Mouse (Mus musculus): ENCODE measurements around the gene Abhd16b. TPM values are rescaled to one million over a fixed set of nuclear protein-coding genes. Genes with fewer than 3 reads are reported as not detected.
A peak's percentile ranks its signal among the peaks of the same experiment; 100 is the strongest.

Gene Abhd16b
- polyA plus RNA-seq, 1 experiment from 2014 or later, result 0.15 TPM

DNA sequence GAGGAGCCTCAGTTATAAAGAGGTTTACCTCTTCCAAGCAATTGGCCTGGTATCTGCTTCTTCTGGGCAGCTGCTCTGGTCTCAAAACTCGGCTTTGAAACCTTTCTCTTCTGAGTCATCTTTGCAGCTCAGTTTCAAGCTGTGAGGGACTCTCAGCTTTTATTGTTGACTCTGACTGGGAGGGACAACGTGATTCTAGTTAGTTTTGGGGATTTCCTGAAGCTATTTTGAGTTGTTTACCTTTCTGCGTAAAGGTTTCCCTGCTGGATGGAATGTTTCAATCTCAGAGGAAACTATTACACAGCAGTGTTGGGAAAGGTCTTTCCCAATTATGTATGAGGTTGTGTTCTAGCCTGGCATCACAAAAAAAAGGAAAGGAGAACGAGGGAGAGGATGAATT lies 5.6 kb downstream of the Abhd16b start:
- DNase-seq (ENCODE audit: low spot score) (no peak), ATAC-seq (ENCODE audit: low FRiP score, low TSS enrichment) (no peak)
- Histone ChIP-seq H3K9me3 (ENCODE audit: control insufficient read depth, low read length) (no peaks in the 10 kb centered on the region), H3K4me3 (ENCODE audit: low read depth, low read length) (no peak overlapping the region), H3K9ac (ENCODE audit: low read length) (no peak overlapping the region), H3K27me3 (ENCODE audit: control insufficient read depth, insufficient read depth, low read length) (no peaks in the 10 kb centered on the region), H3K36me3 (ENCODE audit: control insufficient read depth, insufficient read depth, low read length) (peaks cover 17% of the 10 kb centered on the region; the same call in 1 of the 2 replicates), H3K4me1 (replicated peaks; ENCODE audit: control insufficient read depth, insufficient read depth) (no peaks in the 10 kb centered on the region), H3K27ac (replicated peaks) (no peak overlapping the region), H3K4me2 (replicated peaks; ENCODE audit: low read depth) (no peak overlapping the region)
- 54% methylated on average over 4 of the region's 4 CpGs for WGBS
- TF ChIP-seq CTCF (IDR thresholded peaks at IDR 0.05; ENCODE audit: low read depth), result no peak
- TF ChIP-seq EP300 (optimal IDR thresholded peaks at IDR 0.05), result no peak

DNA sequence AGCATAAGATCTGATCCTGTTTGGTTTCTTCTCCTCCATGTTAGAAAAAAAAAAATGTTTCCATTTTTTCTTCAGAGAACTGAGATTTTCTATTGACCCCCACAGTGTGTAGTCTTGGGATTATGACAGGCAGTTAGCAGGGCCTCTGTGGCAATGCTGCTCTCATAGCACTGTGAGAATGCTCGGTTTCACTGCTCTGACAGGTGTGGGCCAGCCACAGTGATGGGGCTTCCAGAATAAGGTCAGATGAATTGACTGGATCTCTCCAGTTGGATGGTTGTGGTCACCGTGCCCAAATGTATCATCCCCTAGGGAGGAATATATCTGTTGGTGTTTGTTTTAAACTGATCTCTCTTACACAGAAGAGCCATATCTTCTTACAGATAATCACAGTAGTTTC lies 16.2 kb downstream of the Abhd16b start:
- Histone ChIP-seq H3K4me1 (replicated peaks; ENCODE audit: control insufficient read depth, insufficient read depth) (no peaks in the 10 kb centered on the region), H3K27ac (replicated peaks) (no peak overlapping the region), H3K36me3 (ENCODE audit: control insufficient read depth, insufficient read depth, low read length) (peaks cover 16% of the 10 kb centered on the region), H3K4me3 (ENCODE audit: low read depth, low read length) (no peak overlapping the region), H3K9me3 (ENCODE audit: control insufficient read depth, low read length) (no peaks in the 10 kb centered on the region), H3K9ac (ENCODE audit: low read length) (no peak overlapping the region), H3K27me3 (ENCODE audit: control insufficient read depth, insufficient read depth, low read length) (no peaks in the 10 kb centered on the region), H3K4me2 (replicated peaks; ENCODE audit: low read depth) (no peak overlapping the region)
- TF ChIP-seq EP300 (optimal IDR thresholded peaks at IDR 0.05) (no peak), CTCF (IDR thresholded peaks at IDR 0.05; ENCODE audit: low read depth) (no peak)
- 89% methylated on average over 2 of the region's 2 CpGs for WGBS
- ATAC-seq (ENCODE audit: low FRiP score, low TSS enrichment) (no peak), DNase-seq (ENCODE audit: low spot score) (no peak)

DNA sequence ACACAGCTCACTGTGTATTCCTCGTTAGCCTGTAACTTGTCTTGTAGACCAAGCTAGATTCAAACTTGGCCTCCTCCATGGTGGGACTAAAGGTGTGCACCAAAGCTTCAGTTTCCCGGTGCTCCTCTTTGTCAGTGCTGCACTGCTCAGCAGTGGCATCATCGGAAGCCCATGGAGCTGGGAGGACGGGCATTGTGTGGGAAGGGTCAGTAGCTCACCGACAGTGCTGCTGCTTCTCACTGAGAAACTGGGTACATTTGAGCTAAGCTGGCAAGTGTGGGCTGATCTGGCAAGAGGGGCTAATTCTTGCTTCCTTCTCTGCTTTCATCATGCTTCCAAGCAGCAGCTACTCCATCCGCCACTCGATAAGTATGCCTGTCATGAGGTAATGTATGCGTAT lies 18.2 kb downstream of the Abhd16b start:
- Histone ChIP-seq H3K27ac (replicated peaks) (no peak overlapping the region), H3K4me1 (replicated peaks; ENCODE audit: control insufficient read depth, insufficient read depth) (no peaks in the 10 kb centered on the region), H3K4me3 (ENCODE audit: low read depth, low read length) (no peak overlapping the region), H3K36me3 (ENCODE audit: control insufficient read depth, insufficient read depth, low read length) (peaks cover 24% of the 10 kb centered on the region), H3K9ac (ENCODE audit: low read length) (no peak overlapping the region), H3K27me3 (ENCODE audit: control insufficient read depth, insufficient read depth, low read length) (no peaks in the 10 kb centered on the region), H3K9me3 (ENCODE audit: control insufficient read depth, low read length) (no peaks in the 10 kb centered on the region), H3K4me2 (replicated peaks; ENCODE audit: low read depth) (no peak overlapping the region)
- ATAC-seq (ENCODE audit: low FRiP score, low TSS enrichment), result no peak
- DNase-seq (ENCODE audit: low spot score), result no peak
- no peak for TF ChIP-seq CTCF (IDR thresholded peaks at IDR 0.05; ENCODE audit: low read depth)
- TF ChIP-seq EP300 (optimal IDR thresholded peaks at IDR 0.05), result no peak
- 94% methylated on average over 8 of the region's 8 CpGs for WGBS

DNA sequence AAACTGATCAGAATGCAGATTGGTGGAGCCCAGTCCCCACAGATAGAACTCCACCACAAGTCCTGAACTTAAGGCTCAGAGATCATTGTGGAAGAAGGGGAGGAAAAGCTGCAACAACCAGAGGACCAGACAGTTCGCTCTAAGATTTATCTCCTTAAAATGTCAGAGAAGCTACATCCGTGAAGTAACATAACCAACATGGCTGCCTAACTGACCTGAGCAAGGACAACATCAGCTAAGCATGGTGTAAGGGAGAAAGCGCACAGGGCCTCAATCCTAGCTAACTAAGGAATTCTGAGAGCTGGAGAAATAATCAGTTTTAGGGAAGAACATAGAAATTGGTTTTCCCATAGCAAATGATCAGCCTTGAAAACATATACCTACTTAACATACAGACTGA lies 26.2 kb downstream of the Abhd16b start:
- DNase-seq (ENCODE audit: low spot score) (no peak), ATAC-seq (ENCODE audit: low FRiP score, low TSS enrichment) (no peak)
- Histone ChIP-seq H3K9me3 (ENCODE audit: control insufficient read depth, low read length) (no peaks in the 10 kb centered on the region), H3K27me3 (ENCODE audit: control insufficient read depth, insufficient read depth, low read length) (no peaks in the 10 kb centered on the region), H3K4me3 (ENCODE audit: low read depth, low read length) (peak overlapping the region; percentile 91), H3K36me3 (ENCODE audit: control insufficient read depth, insufficient read depth, low read length) (peaks cover 14% of the 10 kb centered on the region; the same call in 1 of the 2 replicates), H3K4me2 (replicated peaks; ENCODE audit: low read depth) (peak overlapping the region; percentile 57), H3K27ac (replicated peaks) (peak overlapping the region; percentile 98), H3K9ac (ENCODE audit: low read length) (0 out of 2 replicates have a peak overlapping the region, but pooled peaks have one; percentile 13), H3K4me1 (replicated peaks; ENCODE audit: control insufficient read depth, insufficient read depth) (peaks cover 4% of the 10 kb centered on the region; the same call in 1 of the 2 replicates)
- TF ChIP-seq EP300 (optimal IDR thresholded peaks at IDR 0.05) (no peak), CTCF (IDR thresholded peaks at IDR 0.05; ENCODE audit: low read depth) (no peak)
- WGBS, result 67% methylated on average over 3 of the region's 3 CpGs

DNA sequence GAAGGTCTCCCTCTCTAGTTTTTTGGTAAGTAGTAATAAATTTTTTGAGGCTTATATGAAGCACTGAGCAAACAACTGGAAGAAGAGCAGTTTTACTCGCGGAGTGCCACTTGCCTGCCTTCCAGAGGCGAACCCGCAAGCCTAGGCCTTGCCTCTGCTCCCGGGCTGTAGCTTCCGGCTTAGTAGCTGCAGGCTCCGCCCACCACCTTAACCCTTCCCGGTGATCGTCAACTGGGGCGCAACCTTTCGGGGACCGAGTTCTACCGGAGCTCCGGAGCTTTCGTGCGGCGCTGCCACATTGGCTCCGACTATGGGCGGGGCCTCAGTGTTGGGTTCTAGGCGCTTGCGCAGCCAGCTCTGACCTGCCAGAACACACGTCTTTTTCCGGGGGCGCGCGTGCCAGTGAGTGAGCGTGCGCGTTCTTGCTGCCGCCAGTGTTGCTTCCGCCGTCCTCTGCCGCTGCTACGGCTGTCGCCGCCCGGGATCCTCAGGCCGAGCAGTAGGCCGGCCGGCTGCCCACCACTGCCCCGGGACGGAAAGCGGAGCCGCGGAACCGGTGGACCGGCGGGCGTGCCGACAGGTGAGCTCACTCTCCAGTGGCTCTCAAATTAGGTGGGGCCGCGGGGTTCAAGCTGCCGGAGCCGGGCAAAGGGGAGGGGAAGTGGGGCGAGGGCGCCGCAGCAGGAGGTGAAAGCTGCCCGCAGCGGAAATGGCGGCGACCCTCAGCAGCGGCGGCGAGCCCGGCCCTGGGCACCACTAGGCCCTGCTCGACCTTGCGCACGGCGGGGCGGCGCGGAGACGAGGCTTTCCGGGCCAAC lies 27.3 kb downstream of the Abhd16b start, which contains the start of gene Dnajc5:
Gene Dnajc5 (plus strand): TSS at position 368 of the 818 bp plus-strand sequence.
- WGBS, result under 1% methylated on average over 70 of the region's 74 CpGs
- Histone ChIP-seq H3K27ac (replicated peaks) (peak within 1 kb of the TSS; percentile 98), H3K4me3 (ENCODE audit: low read depth, low read length) (peak within 1 kb of the TSS; percentile 91), H3K27me3 (ENCODE audit: control insufficient read depth, insufficient read depth, low read length) (no peaks in the 10 kb centered on the region), H3K36me3 (ENCODE audit: control insufficient read depth, insufficient read depth, low read length) (peaks cover 12% of the 10 kb centered on the region; the same call in 1 of the 2 replicates), H3K9ac (ENCODE audit: low read length) (peak within 1 kb of the TSS; percentile 96), H3K4me1 (replicated peaks; ENCODE audit: control insufficient read depth, insufficient read depth) (peaks cover 4% of the 10 kb centered on the region; the same call in 1 of the 2 replicates), H3K9me3 (ENCODE audit: control insufficient read depth, low read length) (no peaks in the 10 kb centered on the region), H3K4me2 (replicated peaks; ENCODE audit: low read depth) (peak within 1 kb of the TSS; percentile 57)
- TF ChIP-seq EP300 (optimal IDR thresholded peaks at IDR 0.05), result no peak
- TF ChIP-seq CTCF (IDR thresholded peaks at IDR 0.05; ENCODE audit: low read depth), result peak; percentile 16
- DNase-seq (ENCODE audit: low spot score) (peak; percentile 99), ATAC-seq (ENCODE audit: low FRiP score, low TSS enrichment) (peak; percentile 98)

DNA sequence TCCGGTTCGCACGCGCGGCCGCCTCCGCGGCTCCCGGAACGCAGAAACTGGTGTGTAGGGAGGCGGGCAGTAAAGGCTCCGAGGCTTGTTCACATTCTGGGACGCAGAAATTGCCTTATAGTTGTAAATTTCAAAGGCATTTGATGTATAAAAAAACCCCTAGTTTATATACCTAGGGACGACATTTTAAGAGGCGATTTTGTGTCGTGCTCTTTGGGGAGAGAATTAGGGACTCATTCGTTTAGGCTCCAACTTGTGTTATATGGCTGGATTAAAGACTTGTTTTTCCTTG lies 27.9 kb downstream of the Abhd16b start:
- TF ChIP-seq EP300 (optimal IDR thresholded peaks at IDR 0.05) (no peak), CTCF (IDR thresholded peaks at IDR 0.05; ENCODE audit: low read depth) (no peak)
- H3K9me3 ChIP-seq (ENCODE audit: control insufficient read depth, low read length), result no peaks in the 10 kb centered on the region
- H3K9ac ChIP-seq (ENCODE audit: low read length), result peak overlapping the region; percentile 96
- H3K4me2 ChIP-seq (replicated peaks; ENCODE audit: low read depth), result peak overlapping the region; percentile 57
- H3K4me3 ChIP-seq (ENCODE audit: low read depth, low read length), result peak overlapping the region; percentile 91
- 0% methylated on average over 17 of the region's 17 CpGs for WGBS
- no peaks in the 10 kb centered on the region for H3K27me3 ChIP-seq (ENCODE audit: control insufficient read depth, insufficient read depth, low read length)
- ATAC-seq (ENCODE audit: low FRiP score, low TSS enrichment), result no peak
- H3K4me1 ChIP-seq (replicated peaks; ENCODE audit: control insufficient read depth, insufficient read depth), result peaks cover 4% of the 10 kb centered on the region; the same call in 1 of the 2 replicates
- peak overlapping the region; percentile 98 for H3K27ac ChIP-seq (replicated peaks)
- peaks cover 10% of the 10 kb centered on the region; the same call in 1 of the 2 replicates for H3K36me3 ChIP-seq (ENCODE audit: control insufficient read depth, insufficient read depth, low read length)
- no peak for DNase-seq (ENCODE audit: low spot score)

Measured in stomach, postnatal 0 days (tissue).